Mouse (Mus musculus): ENCODE data around the gene Sart3. TPM values are rescaled to one million over a fixed set of nuclear protein-coding genes. Genes with fewer than 3 reads are reported as not detected.

Gene Sart3
- polyA plus RNA-seq, 1 experiment = 29.3 TPM

DNA sequence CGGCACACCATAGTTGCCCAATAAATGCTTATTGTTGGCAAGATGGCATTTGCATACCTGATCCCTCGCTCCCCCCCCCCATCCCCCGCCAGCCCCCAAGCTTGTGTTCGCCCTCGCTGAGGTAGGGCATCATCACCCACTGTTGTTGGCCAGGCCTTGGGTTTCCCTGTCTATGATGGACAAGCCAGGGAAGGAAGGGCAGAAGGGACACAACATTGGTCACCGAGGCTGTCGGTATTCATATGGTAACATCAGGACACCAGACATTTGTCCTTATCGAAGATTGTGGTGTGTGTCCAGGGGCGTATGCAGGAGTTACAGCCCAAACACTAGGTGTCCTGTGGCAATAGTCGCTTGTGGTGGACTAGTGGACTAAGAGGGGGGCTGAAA is 36.2 kb downstream of the Sart3 start:
- Histone ChIP-seq H3K4me3 (peak overlapping the region; percentile 53), H3ac (ENCODE audit: control insufficient read depth, insufficient read length) (peak overlapping the region; percentile 65), H3K79me2 (ENCODE audit: control insufficient read depth, insufficient read depth) (no peaks in the 10 kb centered on the region), H3K27me3 (ENCODE audit: control insufficient read depth, insufficient read depth, insufficient read length) (peaks cover 2% of the 10 kb centered on the region), H3K4me2 (ENCODE audit: low read depth) (peak overlapping the region; percentile 94), H3K36me3 (ENCODE audit: control insufficient read depth, insufficient read depth) (no peaks in the 10 kb centered on the region)
- TF ChIP-seq E2F4 (IDR thresholded peaks at IDR 0.05; ENCODE audit: insufficient read depth) (no peak), MYOD1 (IDR thresholded peaks at IDR 0.05; ENCODE audit: control insufficient read depth in 1 of 3, insufficient read length in 2 of 3, low read depth in 2 of 3) (no peak), MYOG (IDR thresholded peaks at IDR 0.05; ENCODE audit: control insufficient read depth in 1 of 3, insufficient read depth in 1 of 3, insufficient read length in 2 of 3, low read depth in 2 of 3) (no peak), SRF (IDR thresholded peaks at IDR 0.05; ENCODE audit: control insufficient read depth, insufficient read length, low read depth) (no peak), CEBPB (IDR thresholded peaks at IDR 0.05; ENCODE audit: insufficient read depth, poor library complexity, severe bottlenecking) (no peak), MAX (IDR thresholded peaks at IDR 0.05; ENCODE audit: low read depth) (no peak), TCF3 (IDR thresholded peaks at IDR 0.05; ENCODE audit: insufficient read length, low read depth) (no peak), POLR2A (IDR thresholded peaks at IDR 0.05; ENCODE audit: insufficient read length, low read depth) (no peak), TCF12 (IDR thresholded peaks at IDR 0.05; ENCODE audit: insufficient read depth, poor library complexity, severe bottlenecking) (no peak), REST (IDR thresholded peaks at IDR 0.05; ENCODE audit: insufficient read depth, insufficient read length) (no peak), POLR2AphosphoS2 (IDR thresholded peaks at IDR 0.05; ENCODE audit: insufficient read length, low read depth) (no peak), USF1 (IDR thresholded peaks at IDR 0.05; ENCODE audit: low read depth) (no peak)

DNA sequence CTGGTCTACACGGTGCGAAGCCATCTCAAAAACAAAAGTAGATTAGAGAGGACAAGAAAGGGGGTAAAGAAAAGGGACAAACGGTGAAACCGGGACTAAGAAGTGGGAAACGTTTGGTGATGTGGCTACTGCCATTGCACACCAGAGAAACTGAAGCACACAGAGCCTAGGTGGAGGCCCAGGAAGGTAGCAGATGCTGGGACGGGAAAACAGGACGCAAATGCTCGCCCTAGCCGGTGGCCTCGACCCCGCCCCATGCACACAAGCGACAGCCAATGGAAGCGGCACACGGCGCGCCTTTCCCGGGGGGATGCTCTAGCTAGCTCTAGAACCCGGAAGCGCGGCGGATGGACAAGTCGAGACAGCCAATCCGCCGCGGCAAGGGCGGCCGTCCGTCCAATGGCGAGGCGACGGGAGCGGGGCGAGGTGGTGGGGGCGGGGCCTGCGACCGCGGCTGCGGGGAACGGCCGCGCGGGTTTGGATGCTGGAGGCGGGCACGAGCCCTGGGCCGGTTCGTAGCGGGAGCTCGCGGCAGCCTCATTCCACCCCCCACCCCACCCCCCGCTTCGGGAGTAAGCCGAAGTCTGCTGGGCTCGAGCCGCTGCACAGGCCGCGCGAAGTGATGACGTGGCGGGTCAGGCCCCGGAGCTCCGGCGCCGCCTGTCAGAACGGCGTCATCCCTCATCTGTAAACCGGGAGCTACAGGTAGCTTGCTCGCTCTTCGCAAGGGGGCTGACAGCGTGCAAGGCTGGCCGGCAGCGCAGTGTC is 36.8 kb downstream of the Sart3 start, which contains the start of gene Ficd:
Gene Ficd, plus strand, starts transcription at position 459 of the 768 bp plus-strand sequence.
- Histone ChIP-seq H3K27me3 (ENCODE audit: control insufficient read depth, insufficient read depth, insufficient read length) (peaks cover 6% of the 10 kb centered on the region), H3K79me2 (ENCODE audit: control insufficient read depth, insufficient read depth) (no peaks in the 10 kb centered on the region)

DNA sequence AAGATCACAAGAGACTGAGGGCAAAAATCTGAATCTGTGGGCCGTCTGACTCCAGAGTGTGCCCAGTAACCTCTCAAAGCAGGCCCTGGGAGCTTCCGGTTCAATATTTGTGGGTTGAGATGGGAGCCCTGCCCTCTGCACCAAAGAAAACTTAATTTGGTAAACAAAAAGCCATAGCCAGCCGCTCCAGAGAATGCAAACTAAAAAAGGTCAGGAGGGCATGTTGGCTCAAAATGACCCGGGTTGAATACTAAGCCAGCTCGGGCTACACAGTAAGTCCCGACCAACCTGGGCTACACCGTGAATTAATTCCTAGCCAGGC is 37.3 kb downstream of the Sart3 start:
- peaks cover 11% of the 10 kb centered on the region for H3K27me3 ChIP-seq (ENCODE audit: control insufficient read depth, insufficient read depth, insufficient read length)
- peak overlapping the region; percentile 53 for H3K4me3 ChIP-seq
- no peaks in the 10 kb centered on the region for H3K79me2 ChIP-seq (ENCODE audit: control insufficient read depth, insufficient read depth)
- no peak for TF ChIP-seq MYOD1 (IDR thresholded peaks at IDR 0.05; ENCODE audit: control insufficient read depth in 1 of 3, insufficient read length in 2 of 3, low read depth in 2 of 3)
- H3K4me2 ChIP-seq (ENCODE audit: low read depth) = peak overlapping the region; percentile 98
- H3K36me3 ChIP-seq (ENCODE audit: control insufficient read depth, insufficient read depth) = no peaks in the 10 kb centered on the region
- H3ac ChIP-seq (ENCODE audit: control insufficient read depth, insufficient read length) = peak overlapping the region; percentile 65

More for the DNA sequence above, 36.8 kb downstream of the Sart3 start, which contains the start of gene Ficd:
- H3K4me3 ChIP-seq = peak within 1 kb of the TSS; percentile 53
- H3K36me3 ChIP-seq (ENCODE audit: control insufficient read depth, insufficient read depth) = no peaks in the 10 kb centered on the region
- H3K4me2 ChIP-seq (ENCODE audit: low read depth) = peak within 1 kb of the TSS; percentile 98
- TF ChIP-seq MYOG (IDR thresholded peaks at IDR 0.05; ENCODE audit: control insufficient read depth in 1 of 3, insufficient read depth in 1 of 3, insufficient read length in 2 of 3, low read depth in 2 of 3) (peak in 1 of 3 experiments; percentile 1), POLR2AphosphoS2 (IDR thresholded peaks at IDR 0.05; ENCODE audit: insufficient read length, low read depth) (peak; percentile 71), TCF3 (IDR thresholded peaks at IDR 0.05; ENCODE audit: insufficient read length, low read depth) (no peak), POLR2A (IDR thresholded peaks at IDR 0.05; ENCODE audit: insufficient read length, low read depth) (peak; percentile 71)
- peak within 1 kb of the TSS; percentile 65 for H3ac ChIP-seq (ENCODE audit: control insufficient read depth, insufficient read length)

DNA sequence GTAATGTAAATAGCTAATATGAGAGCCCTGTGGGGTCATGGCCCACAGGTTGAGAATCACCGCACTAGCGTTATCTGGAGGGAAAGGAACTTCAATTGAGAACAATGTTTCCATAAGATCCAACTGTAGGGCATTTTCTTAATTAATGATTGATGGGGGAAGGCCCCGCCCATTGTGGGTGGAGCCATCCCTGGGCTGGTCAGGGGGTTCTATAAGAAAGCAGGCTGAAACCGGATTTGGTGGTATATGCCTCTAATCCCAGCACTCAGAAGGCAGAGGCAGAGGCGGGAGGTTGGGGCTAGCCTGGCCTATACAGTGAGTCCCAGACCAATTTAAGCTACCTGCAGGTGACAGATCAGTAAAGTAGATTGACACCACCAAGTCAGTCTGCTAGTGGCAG is 37.9 kb downstream of the Sart3 start:
- H3K4me2 ChIP-seq (ENCODE audit: low read depth) = no peak overlapping the region
- H3K36me3 ChIP-seq (ENCODE audit: control insufficient read depth, insufficient read depth) = no peaks in the 10 kb centered on the region
- no peak overlapping the region for H3K4me3 ChIP-seq
- no peak for TF ChIP-seq E2F4 (IDR thresholded peaks at IDR 0.05; ENCODE audit: insufficient read depth)
- TF ChIP-seq TCF12 (IDR thresholded peaks at IDR 0.05; ENCODE audit: insufficient read depth, poor library complexity, severe bottlenecking) = no peak
- no peak for TF ChIP-seq TCF3 (IDR thresholded peaks at IDR 0.05; ENCODE audit: insufficient read length, low read depth)
- H3ac ChIP-seq (ENCODE audit: control insufficient read depth, insufficient read length) = no peak overlapping the region
- peaks cover 13% of the 10 kb centered on the region for H3K27me3 ChIP-seq (ENCODE audit: control insufficient read depth, insufficient read depth, insufficient read length)
- H3K79me2 ChIP-seq (ENCODE audit: control insufficient read depth, insufficient read depth) = no peaks in the 10 kb centered on the region

DNA sequence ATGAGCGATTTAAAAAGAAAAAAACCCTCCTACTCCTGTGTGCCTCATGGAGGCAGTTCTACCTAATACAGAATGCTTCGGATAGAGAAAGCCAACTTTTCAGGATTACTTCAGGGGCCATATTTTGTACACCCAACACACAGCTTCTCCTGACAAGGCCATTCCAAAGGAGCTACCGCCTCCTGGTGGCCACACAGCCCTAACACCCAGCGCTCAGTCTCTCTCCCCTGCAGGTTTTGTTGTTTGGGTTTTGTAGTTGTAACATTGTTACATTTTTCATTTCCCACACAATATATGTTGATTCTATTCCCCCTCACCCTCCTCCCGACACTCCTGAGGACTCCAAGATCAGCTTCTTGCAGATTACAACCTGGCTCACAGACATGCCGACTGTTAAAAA is 40.1 kb downstream of the Sart3 start:
- Histone ChIP-seq H3K27me3 (ENCODE audit: control insufficient read depth, insufficient read depth, insufficient read length) (peaks cover 33% of the 10 kb centered on the region), H3ac (ENCODE audit: control insufficient read depth, insufficient read length) (no peak overlapping the region), H3K79me2 (ENCODE audit: control insufficient read depth, insufficient read depth) (no peaks in the 10 kb centered on the region), H3K36me3 (ENCODE audit: control insufficient read depth, insufficient read depth) (no peaks in the 10 kb centered on the region), H3K4me3 (no peak overlapping the region), H3K4me2 (ENCODE audit: low read depth) (no peak overlapping the region)
- TF ChIP-seq TCF12 (IDR thresholded peaks at IDR 0.05; ENCODE audit: insufficient read depth, poor library complexity, severe bottlenecking) = no peak
- no peak for TF ChIP-seq SRF (IDR thresholded peaks at IDR 0.05; ENCODE audit: control insufficient read depth, insufficient read length, low read depth)
- TF ChIP-seq USF1 (IDR thresholded peaks at IDR 0.05; ENCODE audit: low read depth) = no peak
- TF ChIP-seq MYOG (IDR thresholded peaks at IDR 0.05; ENCODE audit: control insufficient read depth in 1 of 3, insufficient read depth in 1 of 3, insufficient read length in 2 of 3, low read depth in 2 of 3) = no peak
- TF ChIP-seq MAX (IDR thresholded peaks at IDR 0.05; ENCODE audit: low read depth) = no peak
- no peak for TF ChIP-seq MYOD1 (IDR thresholded peaks at IDR 0.05; ENCODE audit: control insufficient read depth in 1 of 3, insufficient read length in 2 of 3, low read depth in 2 of 3)
- TF ChIP-seq E2F4 (IDR thresholded peaks at IDR 0.05; ENCODE audit: insufficient read depth) = no peak
